Mouse (Mus musculus) testis, adult 2 months (tissue): ENCODE measurements around the gene Brca2. TPM values are rescaled to one million over a fixed set of nuclear protein-coding genes. Genes with fewer than 3 reads are reported as not detected.

ENCODE experiments used
- H3K27ac ChIP-seq: fragments of 200-500 bp; 2 replicates; pipeline ENCODE4 v1.5.1; 2012; ENCODE audit warnings: low read depth, low read length; ENCODE audit not compliant: control insufficient read depth, insufficient read depth
- H3K27me3 ChIP-seq: fragments of 200-500 bp; 2 replicates; pipeline ENCODE4 v1.6.1; 2012; ENCODE audit warnings: mild to moderate bottlenecking, low read length, moderate library complexity; ENCODE audit not compliant: control insufficient read depth, insufficient read depth
- H3K36me3 ChIP-seq: fragments of 200-500 bp; 2 replicates; pipeline ENCODE4 v1.6.1; 2012; ENCODE audit warnings: mild to moderate bottlenecking, low read length; ENCODE audit not compliant: control insufficient read depth, insufficient read depth
- H3K4me1 ChIP-seq: fragments of 200-500 bp; 2 replicates; pipeline ENCODE4 v1.6.1; 2012; ENCODE audit warnings: low read length; ENCODE audit not compliant: control insufficient read depth, insufficient read depth
- H3K4me3 ChIP-seq: fragments of 200-500 bp; 2 replicates; pipeline ENCODE4 v1.5.1; 2012; ENCODE audit warnings: low read depth, mild to moderate bottlenecking, low read length, moderate library complexity, mixed read lengths; ENCODE audit not compliant: control insufficient read depth
- CTCF ChIP-seq: fragments of 200-500 bp; IDR thresholded peaks from 2 replicates; pipeline ENCODE4 v1.5.1; 2012; ENCODE audit warnings: low read depth, mild to moderate bottlenecking, inconsistent platforms, low read length, moderate library complexity; ENCODE audit not compliant: control insufficient read depth, insufficient read depth, insufficient replicate concordance
- POLR2A ChIP-seq: fragments of 200-500 bp; IDR thresholded peaks from 2 replicates; pipeline ENCODE4 v1.6.1; 2012; ENCODE audit warnings: low read depth, mild to moderate bottlenecking, inconsistent platforms, low read length, moderate library complexity; ENCODE audit not compliant: control insufficient read depth
- polyA plus RNA-seq: library from polyadenylated mRNA; depleted of rRNA; stranded (reverse); fragments of >200 nt; gene quantifications from 2 replicates; pipeline ENCODE4 v1.2.3, GENCODE M21; 2012

Gene Brca2
- polyA plus RNA-seq, 1 experiment = 27.9 TPM

- Histone ChIP-seq H3K4me3 (no peak overlapping the region), H3K27me3 (no peaks in the 10 kb centered on the region), H3K4me1 (peaks cover 3% of the 10 kb centered on the region), H3K36me3 (no peaks in the 10 kb centered on the region), H3K27ac (no peak overlapping the region)
- TF ChIP-seq CTCF (peak; percentile 81), POLR2A (no peak)
Measured at GRCm38 (mm10) chr5:150495792-150496191, 26.6 kb upstream of the Brca2 start.

- H3K4me3 ChIP-seq = no peak overlapping the region
- TF ChIP-seq POLR2A (no peak), CTCF (no peak)
- H3K4me1 ChIP-seq = no peaks in the 10 kb centered on the region
Measured at GRCm38 (mm10) chr5:150510451-150511225, 11.8 kb upstream of the Brca2 start.

GRCm38 (mm10) chr5:150513264-150513663, 9.2 kb upstream of the Brca2 start:
- Histone ChIP-seq H3K4me3 (no peak overlapping the region), H3K36me3 (no peaks in the 10 kb centered on the region)
- TF ChIP-seq CTCF = peak; percentile 40; the same call in 1 of the 2 replicates
- TF ChIP-seq POLR2A = no peak

More at GRCm38 (mm10) chr5:150510451-150511225, 11.8 kb upstream of the Brca2 start:
- Histone ChIP-seq H3K36me3 (no peaks in the 10 kb centered on the region), H3K27ac (no peak overlapping the region), H3K27me3 (no peaks in the 10 kb centered on the region)

GRCm38 (mm10) chr5:150514027-150514426, 8.4 kb upstream of the Brca2 start:
- Histone ChIP-seq H3K27me3 (no peaks in the 10 kb centered on the region), H3K36me3 (no peaks in the 10 kb centered on the region), H3K27ac (no peak overlapping the region), H3K4me1 (no peaks in the 10 kb centered on the region; the same call in 1 of the 2 replicates), H3K4me3 (no peak overlapping the region)
- TF ChIP-seq CTCF = no peak
- TF ChIP-seq POLR2A = no peak

More at GRCm38 (mm10) chr5:150513264-150513663, 9.2 kb upstream of the Brca2 start:
- H3K27ac ChIP-seq = no peak overlapping the region
- no peaks in the 10 kb centered on the region for H3K27me3 ChIP-seq
- no peaks in the 10 kb centered on the region; the same call in 1 of the 2 replicates for H3K4me1 ChIP-seq

- no peak for TF ChIP-seq POLR2A
- TF ChIP-seq CTCF = no peak
- no peak within 1 kb of the TSS for H3K27ac ChIP-seq
- H3K36me3 ChIP-seq = no peaks in the 10 kb centered on the region
- H3K4me1 ChIP-seq = no peaks in the 10 kb centered on the region; the same call in none of the 2 replicates
- no peaks in the 10 kb centered on the region for H3K27me3 ChIP-seq
- peak within 1 kb of the TSS; percentile 32; the same call in 1 of the 2 replicates for H3K4me3 ChIP-seq
Measured at GRCm38 (mm10) chr5:150518064-150518463, 4.4 kb upstream of the Brca2 start, which contains the start of gene Zar1l. Zar1l (minus strand) TSS chr5:150518164.

GRCm38 (mm10) chr5:150519551-150519950, 2.9 kb upstream of the Brca2 start:
- no peak overlapping the region for H3K4me3 ChIP-seq
- no peaks in the 10 kb centered on the region for H3K27me3 ChIP-seq
- TF ChIP-seq CTCF (no peak), POLR2A (no peak)
- H3K27ac ChIP-seq = no peak overlapping the region
- H3K36me3 ChIP-seq = no peaks in the 10 kb centered on the region; the same call in 1 of the 2 replicates
- H3K4me1 ChIP-seq = no peaks in the 10 kb centered on the region; the same call in none of the 2 replicates

- TF ChIP-seq POLR2A (no peak), CTCF (no peak)
- peak overlapping the region; percentile 94 for H3K4me3 ChIP-seq
- no peaks in the 10 kb centered on the region; the same call in 1 of the 2 replicates for H3K4me1 ChIP-seq
- H3K36me3 ChIP-seq = no peaks in the 10 kb centered on the region; the same call in 1 of the 2 replicates
- H3K27me3 ChIP-seq = no peaks in the 10 kb centered on the region
- H3K27ac ChIP-seq = peak overlapping the region; percentile 73
Measured at GRCm38 (mm10) chr5:150522867-150523234, 421 bp downstream of the Brca2 start.

GRCm38 (mm10) chr5:150525239-150525638, 2.8 kb downstream of the Brca2 start:
- no peaks in the 10 kb centered on the region; the same call in 1 of the 2 replicates for H3K36me3 ChIP-seq
- H3K4me3 ChIP-seq = no peak overlapping the region
- H3K4me1 ChIP-seq = no peaks in the 10 kb centered on the region; the same call in 1 of the 2 replicates
- H3K27ac ChIP-seq = no peak overlapping the region
- TF ChIP-seq POLR2A = no peak
- TF ChIP-seq CTCF = no peak
- no peaks in the 10 kb centered on the region for H3K27me3 ChIP-seq
